Mouse (Mus musculus) frontal cortex, postnatal 36 days (tissue): ENCODE data around the gene Slc1a3.

Experiments
- DNase-seq, 2 experiments: peaks; one replicate each; pipeline ENCODE4 v3.0.0; 2022; ENCODE audit warnings: low spot score in 2 of 2

Gene Slc1a3

GRCm38 (mm10) chr15:8710146-8711006, at the start of gene Slc1a3:
Slc1a3 (minus strand) TSS chr15:8710764.
- DNase-seq = peak; percentile 35 to 49

- DNase-seq = no peak
Measured at GRCm38 (mm10) chr15:8759026-8759425, 48.5 kb upstream of the Slc1a3 start.

GRCm38 (mm10) chr15:8756441-8756840, 45.9 kb upstream of the Slc1a3 start:
- no peak for DNase-seq

- DNase-seq = no peak
Measured at GRCm38 (mm10) chr15:8749762-8750161, 39.2 kb upstream of the Slc1a3 start.

GRCm38 (mm10) chr15:8748771-8749170, 38.2 kb upstream of the Slc1a3 start:
- DNase-seq = no peak

GRCm38 (mm10) chr15:8741593-8741992, 31.0 kb upstream of the Slc1a3 start:
- DNase-seq = no peak

- DNase-seq = no peak
Measured at GRCm38 (mm10) chr15:8740724-8741123, 30.2 kb upstream of the Slc1a3 start.

- no peak for DNase-seq
Measured at GRCm38 (mm10) chr15:8738156-8738555, 27.6 kb upstream of the Slc1a3 start.

- DNase-seq = no peak
Measured at GRCm38 (mm10) chr15:8734363-8734739, 23.8 kb upstream of the Slc1a3 start.

GRCm38 (mm10) chr15:8733669-8734362, 23.3 kb upstream of the Slc1a3 start:
- DNase-seq = no peak

- no peak for DNase-seq
Measured at GRCm38 (mm10) chr15:8728861-8729260, 18.3 kb upstream of the Slc1a3 start.

- DNase-seq = no peak
Measured at GRCm38 (mm10) chr15:8722386-8723100, 12.0 kb upstream of the Slc1a3 start.

- no peak for DNase-seq
Measured at GRCm38 (mm10) chr15:8721746-8722145, 11.2 kb upstream of the Slc1a3 start.

GRCm38 (mm10) chr15:8721005-8721404, 10.4 kb upstream of the Slc1a3 start:
- DNase-seq = no peak

- DNase-seq = no peak
Measured at GRCm38 (mm10) chr15:8718496-8718895, 7.9 kb upstream of the Slc1a3 start.

- no peak for DNase-seq
Measured at GRCm38 (mm10) chr15:8717021-8717571, 6.5 kb upstream of the Slc1a3 start.

- no peak for DNase-seq
Measured at GRCm38 (mm10) chr15:8716330-8716964, 5.9 kb upstream of the Slc1a3 start.

- DNase-seq = no peak
Measured at GRCm38 (mm10) chr15:8715666-8716065, 5.1 kb upstream of the Slc1a3 start.

- no peak for DNase-seq
Measured at GRCm38 (mm10) chr15:8712433-8712984, 1.9 kb upstream of the Slc1a3 start.

GRCm38 (mm10) chr15:8711630-8712310, 1.2 kb upstream of the Slc1a3 start:
- no peak for DNase-seq

- DNase-seq = peak in 1 of 2 experiments; percentile 35
Measured at GRCm38 (mm10) chr15:8709578-8709977, 986 bp downstream of the Slc1a3 start.
